Mouse (Mus musculus) lung, postnatal 10 days (tissue): ENCODE results near the gene Cyth1.

ENCODE experiments used
- DNase-seq: peaks from one replicate; pipeline ENCODE4 v3.0.0; 2021

Gene Cyth1

GRCm38 (mm10) chr11:118196824-118197388, 51.5 kb downstream of the Cyth1 start:
- DNase-seq = no peak

GRCm38 (mm10) chr11:118193390-118194147, 54.8 kb downstream of the Cyth1 start:
- peak; percentile 91 for DNase-seq

DNA sequence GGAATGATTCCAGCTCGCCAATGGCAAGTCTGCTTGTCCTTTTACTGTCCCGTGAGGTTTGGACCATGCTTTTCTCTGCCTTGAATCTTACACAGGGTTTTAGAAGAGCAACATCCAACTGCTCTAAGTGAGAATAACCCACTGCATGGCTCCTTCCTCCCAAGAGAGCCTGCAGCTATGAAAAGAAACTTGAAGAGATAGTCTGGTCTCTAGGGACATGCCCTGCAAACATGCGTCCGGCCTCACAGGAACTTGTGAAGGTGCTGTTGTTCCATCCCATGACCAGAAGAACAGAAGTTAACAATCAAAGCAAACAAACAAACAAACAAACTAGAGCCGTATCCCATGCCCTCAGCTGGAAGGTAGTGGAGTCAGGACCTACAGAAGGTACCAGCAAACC, 55.4 kb downstream of the Cyth1 start:
- DNase-seq = no peak

DNA sequence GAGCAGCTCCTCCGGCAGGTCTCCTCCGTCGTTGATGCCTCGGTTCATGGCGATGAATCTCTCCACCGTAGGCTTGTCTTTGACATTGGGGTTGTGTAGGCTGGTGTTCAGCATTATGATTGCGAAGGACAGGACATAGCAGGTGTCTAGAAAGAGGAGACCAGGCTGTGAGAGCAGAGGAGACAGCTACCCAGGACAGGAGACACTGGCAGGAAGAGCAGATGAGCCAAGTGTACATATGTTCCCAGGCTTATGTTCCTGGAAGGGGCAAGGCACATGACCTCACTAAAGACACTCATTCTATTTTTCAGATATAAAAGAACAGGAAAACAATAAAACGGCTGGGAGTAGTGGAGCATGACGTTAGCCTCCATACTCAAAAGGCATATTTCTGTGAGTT, 65.6 kb downstream of the Cyth1 start:
- DNase-seq = no peak

DNA sequence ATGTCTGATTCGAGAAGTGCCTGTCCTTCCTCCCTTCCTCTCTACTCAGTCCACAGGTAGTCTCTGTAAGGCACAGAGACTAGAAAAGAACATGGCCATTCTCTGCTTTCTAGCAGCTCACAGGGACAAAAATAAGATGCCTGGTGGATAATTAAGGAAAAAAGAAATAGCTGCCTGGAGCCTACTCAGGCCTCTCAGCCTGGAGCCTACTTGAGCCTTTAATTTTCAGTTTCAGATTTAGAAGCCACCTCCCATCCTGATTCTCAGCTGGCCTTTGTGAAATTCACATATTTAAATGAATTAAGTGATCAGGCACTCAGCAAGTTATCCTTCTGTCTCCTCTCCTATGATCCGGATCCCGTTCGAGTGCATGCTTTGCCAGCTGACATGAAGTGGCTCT, 66.0 kb downstream of the Cyth1 start:
- no peak for DNase-seq

DNA sequence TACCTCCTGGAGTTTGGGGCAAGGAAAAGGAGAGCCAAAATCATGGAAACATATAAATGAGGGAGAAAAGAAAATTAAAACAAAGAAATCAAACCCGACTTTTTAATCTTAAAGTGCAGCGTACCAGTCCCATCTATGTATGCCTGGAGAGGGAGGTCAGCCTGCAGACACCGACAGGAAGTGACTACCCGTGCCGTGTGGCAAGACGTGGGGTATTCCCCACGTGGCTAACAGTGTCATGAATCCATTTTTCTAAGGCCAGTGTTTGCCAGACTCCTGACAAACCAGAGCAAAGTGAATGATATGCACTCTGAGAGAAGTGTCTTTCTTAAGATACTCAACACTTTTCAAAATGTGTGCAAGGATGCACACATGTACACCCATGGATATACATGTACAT, 68.2 kb downstream of the Cyth1 start:
- DNase-seq = no peak

- DNase-seq = no peak
Measured at GRCm38 (mm10) chr11:118178236-118178635, 70.2 kb downstream of the Cyth1 start.

GRCm38 (mm10) chr11:118174752-118175151, 73.6 kb downstream of the Cyth1 start:
- peak; percentile 73 for DNase-seq

DNA sequence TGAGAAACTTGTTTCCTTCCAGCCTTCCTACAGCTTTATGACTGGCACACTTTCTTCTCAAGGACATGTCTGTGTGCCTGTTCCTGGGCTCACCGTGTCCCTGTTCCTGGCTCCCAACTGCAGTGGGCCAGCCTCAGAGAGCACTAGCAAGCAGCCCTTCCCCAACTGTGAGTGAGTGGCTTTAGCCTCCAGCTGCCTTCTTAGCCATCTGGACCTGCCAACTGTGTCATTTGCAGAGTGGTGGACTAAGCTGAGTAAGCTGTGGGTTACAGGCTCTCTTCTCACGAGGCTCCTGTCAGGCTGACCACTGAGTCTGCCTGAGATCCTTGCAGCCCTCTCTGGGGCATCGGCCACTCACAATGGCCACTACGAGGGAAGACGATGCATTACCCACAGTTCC, 75.6 kb downstream of the Cyth1 start:
- no peak for DNase-seq

DNA sequence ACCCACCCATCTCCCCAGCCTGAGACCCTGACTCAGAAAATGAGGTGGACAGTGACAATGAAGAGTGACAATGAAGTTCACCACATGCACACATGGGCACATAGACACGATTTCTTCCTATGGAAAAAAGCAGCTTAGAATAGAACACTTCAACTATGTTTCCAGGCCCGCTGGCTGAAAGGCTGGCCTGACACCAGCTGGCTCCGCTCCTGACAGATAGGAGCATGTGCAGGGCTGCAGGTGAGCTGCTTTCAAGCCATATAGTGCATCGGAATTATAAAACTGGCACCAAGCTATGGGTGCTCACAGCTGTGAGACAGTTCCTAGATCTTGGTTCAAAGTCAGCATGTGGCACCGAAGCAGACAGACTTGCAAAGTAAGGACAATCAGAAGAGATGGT, 78.1 kb downstream of the Cyth1 start:
- no peak for DNase-seq

GRCm38 (mm10) chr11:118168714-118169113, 79.7 kb downstream of the Cyth1 start:
- no peak for DNase-seq

GRCm38 (mm10) chr11:118166626-118167025, 81.8 kb downstream of the Cyth1 start:
- DNase-seq = no peak

DNA sequence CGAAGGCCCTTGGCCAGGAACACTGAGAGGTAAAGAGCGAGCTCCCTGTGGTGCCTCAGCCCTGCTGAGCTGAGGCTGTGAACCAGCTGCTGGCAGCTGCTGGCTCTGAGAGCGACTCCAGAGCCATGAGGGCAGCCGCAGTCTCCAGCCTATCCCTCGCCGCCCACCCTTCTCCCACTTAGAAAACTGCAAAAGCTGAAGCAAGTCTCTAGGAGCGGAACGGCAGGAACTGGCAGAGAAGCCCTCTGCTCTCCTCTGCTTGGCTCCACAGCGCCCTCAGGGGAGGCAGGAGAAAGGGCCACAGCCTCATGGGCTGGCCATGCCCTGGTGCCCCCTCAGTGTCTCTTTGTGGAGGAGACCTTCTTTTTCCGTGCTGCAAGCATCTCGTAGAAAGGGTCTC, 82.7 kb downstream of the Cyth1 start:
- DNase-seq = peak; percentile 63

DNA sequence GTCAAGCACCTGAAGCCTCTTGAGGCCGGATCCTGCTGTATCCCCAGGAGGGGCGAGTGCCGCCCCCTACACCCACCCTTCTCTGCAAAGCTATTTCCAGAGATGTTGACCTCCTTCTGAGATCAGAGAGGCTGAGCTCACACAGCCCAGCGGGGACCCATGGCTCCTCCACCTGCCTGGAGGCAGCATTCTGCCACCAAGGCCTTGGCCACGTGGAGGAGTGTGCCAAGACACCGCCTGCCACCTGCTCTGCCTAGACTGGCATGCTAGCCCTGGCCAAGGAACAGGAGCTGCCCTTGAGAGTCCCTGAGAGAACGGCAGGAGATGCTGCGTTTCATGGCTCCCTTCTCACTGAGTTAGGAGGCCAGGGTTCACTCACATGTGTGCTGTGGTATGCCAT, 83.8 kb downstream of the Cyth1 start:
- DNase-seq = no peak

DNA sequence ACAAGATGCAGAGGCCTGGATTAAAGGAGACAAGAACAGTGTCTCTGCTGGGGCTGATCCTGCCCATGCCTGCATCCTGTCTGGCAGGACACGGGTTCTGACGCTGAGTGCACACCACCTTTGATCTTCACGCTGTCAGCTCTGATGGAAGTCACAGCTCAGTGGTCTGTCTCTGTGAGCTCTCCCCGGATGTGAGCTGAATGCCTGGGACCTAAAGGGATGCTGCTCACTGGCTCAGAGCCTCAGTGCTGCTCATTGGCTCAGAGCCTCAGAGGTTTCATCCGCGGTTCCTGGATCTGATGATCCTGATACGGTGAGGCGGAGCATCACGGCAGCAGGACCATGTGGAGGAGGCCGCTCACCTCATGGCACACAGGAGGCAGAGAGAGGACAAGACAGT, 86.1 kb downstream of the Cyth1 start:
- peak; percentile 60 for DNase-seq

DNA sequence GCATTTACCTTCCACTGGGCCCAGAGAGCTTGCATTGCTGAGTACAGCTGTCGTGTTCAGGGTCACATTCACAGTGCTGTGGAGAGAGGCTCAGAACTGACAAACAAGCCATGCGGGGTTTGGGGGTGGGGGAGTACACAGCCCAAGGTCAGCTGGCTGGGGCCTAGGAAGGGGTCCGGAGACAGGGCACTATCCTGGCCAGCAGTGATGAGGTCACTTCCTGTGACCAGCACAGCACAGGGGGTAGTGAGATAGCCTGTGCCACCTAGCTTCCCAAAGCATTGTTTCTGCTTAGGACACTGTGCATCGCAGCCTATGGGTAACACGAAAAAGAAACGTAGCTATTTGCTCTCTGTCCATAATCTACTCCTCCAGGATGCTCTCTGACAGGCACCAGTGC, 87.2 kb downstream of the Cyth1 start:
- peak; percentile 21 for DNase-seq

DNA sequence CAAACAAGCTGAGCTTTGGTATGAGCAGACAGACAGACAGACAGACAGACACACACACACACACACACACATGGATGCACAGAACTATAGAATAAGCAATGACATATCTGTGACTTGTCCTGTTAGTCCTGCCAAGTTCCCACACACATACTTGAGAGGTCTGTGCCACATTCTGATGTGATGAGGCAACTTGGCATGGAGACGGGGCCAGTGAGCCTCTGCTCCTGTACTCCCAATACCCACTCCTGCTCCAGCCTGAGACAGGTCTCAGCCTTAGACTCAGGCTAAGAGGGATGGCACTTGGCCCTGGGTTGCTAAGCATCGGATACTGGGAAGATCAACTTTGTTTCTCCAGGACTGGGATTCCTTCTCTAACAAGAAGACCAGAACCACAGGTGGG, 87.6 kb downstream of the Cyth1 start:
- peak; percentile 53 for DNase-seq

DNA sequence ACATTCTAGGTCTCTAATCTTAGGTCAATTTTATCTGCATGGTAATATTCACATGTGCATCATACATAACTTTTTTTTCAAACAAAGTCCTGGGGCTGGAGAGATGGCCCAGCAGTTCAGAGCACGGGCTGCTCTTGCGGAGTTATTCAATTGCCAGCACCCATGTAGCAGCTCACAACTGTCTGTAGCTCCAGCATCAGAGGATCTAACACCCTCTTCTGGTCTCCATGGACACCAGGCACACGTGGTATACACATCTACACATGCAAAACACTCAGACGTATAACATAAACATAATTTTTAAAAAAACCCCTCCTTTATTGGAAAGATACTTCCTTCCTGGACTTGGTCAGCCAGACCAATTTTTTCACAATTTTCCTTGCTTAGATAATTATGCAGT, 89.6 kb downstream of the Cyth1 start:
- DNase-seq = no peak

GRCm38 (mm10) chr11:118156480-118157060, 91.8 kb downstream of the Cyth1 start:
- DNase-seq = no peak

DNA sequence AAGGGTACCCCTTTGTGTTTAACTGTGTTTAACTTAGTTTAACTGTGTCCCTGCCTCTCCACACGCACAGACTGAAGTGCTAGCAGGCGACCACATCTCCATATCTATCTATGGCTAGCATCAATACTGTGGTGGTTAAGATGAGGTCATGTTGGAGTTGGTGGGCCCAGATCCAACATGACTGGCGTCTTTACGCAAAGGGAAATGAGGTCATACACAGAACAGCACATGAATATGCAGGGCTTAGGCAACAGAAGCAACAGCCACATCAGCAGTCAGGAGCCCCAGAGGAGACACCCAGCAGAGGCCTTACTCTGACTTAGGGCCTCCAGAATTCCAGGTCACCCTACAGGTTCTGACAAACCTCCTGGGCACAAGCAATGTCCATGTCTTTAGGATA, 95.4 kb downstream of the Cyth1 start:
- DNase-seq = no peak

DNA sequence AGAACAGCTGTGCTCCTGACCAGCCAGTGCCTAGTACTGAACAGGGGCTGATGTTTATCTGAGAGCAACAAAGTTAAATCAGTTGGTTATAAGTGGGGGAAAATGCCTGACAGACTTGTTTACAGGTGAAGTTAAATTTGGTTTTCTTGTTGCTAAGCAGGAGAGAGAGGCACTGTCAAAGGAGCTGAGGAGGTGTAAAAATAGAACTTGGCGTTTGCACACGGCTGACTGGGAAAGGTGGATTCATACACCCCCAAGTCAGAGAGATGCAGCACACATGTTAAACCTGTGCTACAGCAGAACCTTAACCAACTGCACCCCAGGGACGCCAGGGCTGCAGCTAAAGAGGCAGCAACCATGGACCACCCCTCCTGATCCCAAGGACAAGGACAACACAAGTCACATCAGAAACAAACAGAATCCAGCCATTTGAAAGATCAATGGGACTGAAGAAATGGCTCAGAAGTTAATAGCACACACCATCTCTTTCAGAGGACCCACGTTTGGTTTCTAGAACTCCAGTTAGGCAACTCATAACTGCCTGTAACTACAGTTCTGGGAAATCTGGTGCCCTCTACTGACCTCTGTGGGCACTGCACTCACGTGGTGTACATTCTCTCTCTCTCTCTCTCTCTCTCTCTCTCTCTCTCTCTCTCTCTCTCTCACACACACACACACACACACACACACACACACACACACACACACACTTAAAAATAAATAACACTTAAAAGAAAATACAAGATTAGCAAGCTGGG, 96.8 kb downstream of the Cyth1 start:
- DNase-seq = no peak

GRCm38 (mm10) chr11:118150115-118150701, 98.2 kb downstream of the Cyth1 start:
- DNase-seq = peak; percentile 49

GRCm38 (mm10) chr11:118147877-118148637, 100.3 kb downstream of the Cyth1 start:
- DNase-seq = no peak
